Mouse (Mus musculus): ENCODE results near the gene Slit3. TPM values are rescaled to one million over a fixed set of nuclear protein-coding genes. Genes with fewer than 3 reads are reported as not detected.

Gene Slit3
- polyA plus RNA-seq, 1 experiment from 2014 or later = 4.9 TPM

DNA sequence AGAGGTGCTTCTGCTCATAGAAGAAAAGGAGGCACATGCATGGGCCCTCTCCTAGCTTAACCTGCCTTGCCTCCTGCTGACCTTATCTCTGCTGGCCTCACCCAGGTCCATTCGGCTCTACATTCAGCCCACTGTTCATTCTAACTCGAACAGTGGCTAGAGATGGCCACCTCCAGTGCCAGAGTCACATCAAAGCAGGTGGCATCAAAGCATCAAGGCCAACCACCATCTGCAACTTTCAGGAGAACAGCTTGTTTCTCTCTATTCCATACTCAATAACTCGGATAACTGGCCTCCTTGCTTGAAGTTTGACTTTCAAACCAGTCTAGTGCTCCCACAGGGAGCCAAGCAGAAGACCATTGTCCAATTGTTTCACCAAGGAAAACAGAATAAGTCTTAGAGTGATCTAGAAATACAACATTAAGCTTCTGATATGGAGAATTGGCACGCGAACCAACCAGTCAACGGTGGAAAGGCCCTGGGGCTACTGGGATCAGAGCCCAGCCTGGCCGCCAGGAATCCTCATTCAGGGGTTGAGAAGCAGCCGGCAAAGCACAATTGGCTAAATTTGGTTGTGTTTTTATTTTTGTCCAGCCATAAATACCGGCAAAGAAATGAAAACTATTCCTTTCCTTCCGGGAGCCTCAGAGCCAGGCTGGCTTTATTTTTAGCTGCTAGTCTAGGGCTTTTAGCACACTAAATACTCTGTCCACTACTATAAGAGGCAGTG lies 110.5 kb downstream of the Slit3 start:
- no peak for DNase-seq (ENCODE audit: extremely low spot score, low spot score)
- Histone ChIP-seq H3K4me1 (peaks cover 16% of the 10 kb centered on the region), H3K4me3 (no peak overlapping the region), H3K36me3 (replicated peaks) (no peaks in the 10 kb centered on the region), H3K27me3 (ENCODE audit: poor library complexity, severe bottlenecking) (peaks cover under 1% of the 10 kb centered on the region; the same call in 1 of the 2 replicates), H3K9me3 (no peaks in the 10 kb centered on the region), H3K27ac (no peak overlapping the region)
- WGBS = 91% methylated on average over 10 of the region's 10 CpGs

GRCm38 (mm10) chr11:35232321-35232720 lies 111.3 kb downstream of the Slit3 start:
- no peaks in the 10 kb centered on the region for H3K36me3 ChIP-seq (replicated peaks)
- WGBS = 87% methylated on average over 4 of the region's 4 CpGs
- no peak overlapping the region for H3K27ac ChIP-seq
- no peaks in the 10 kb centered on the region for H3K9me3 ChIP-seq
- no peaks in the 10 kb centered on the region for H3K27me3 ChIP-seq (ENCODE audit: poor library complexity, severe bottlenecking)
- H3K4me1 ChIP-seq = peaks cover 11% of the 10 kb centered on the region
- no peak for DNase-seq (ENCODE audit: extremely low spot score, low spot score)
- H3K4me3 ChIP-seq = no peak overlapping the region

- no peaks in the 10 kb centered on the region for H3K36me3 ChIP-seq (replicated peaks)
- no peak overlapping the region for H3K4me3 ChIP-seq
- WGBS = 93% methylated on average over 7 of the region's 7 CpGs
- no peaks in the 10 kb centered on the region for H3K9me3 ChIP-seq
- no peaks in the 10 kb centered on the region for H3K4me1 ChIP-seq
- 0 out of 2 replicates have a peak, but pooled peaks cover 16% of the 10 kb centered on the region for H3K27me3 ChIP-seq (ENCODE audit: poor library complexity, severe bottlenecking)
- H3K27ac ChIP-seq = no peak overlapping the region
- DNase-seq (ENCODE audit: extremely low spot score, low spot score) = no peak
These were observed 120.4 kb downstream of the Slit3 start for GRCm38 (mm10) chr11:35241379-35241778.

DNA sequence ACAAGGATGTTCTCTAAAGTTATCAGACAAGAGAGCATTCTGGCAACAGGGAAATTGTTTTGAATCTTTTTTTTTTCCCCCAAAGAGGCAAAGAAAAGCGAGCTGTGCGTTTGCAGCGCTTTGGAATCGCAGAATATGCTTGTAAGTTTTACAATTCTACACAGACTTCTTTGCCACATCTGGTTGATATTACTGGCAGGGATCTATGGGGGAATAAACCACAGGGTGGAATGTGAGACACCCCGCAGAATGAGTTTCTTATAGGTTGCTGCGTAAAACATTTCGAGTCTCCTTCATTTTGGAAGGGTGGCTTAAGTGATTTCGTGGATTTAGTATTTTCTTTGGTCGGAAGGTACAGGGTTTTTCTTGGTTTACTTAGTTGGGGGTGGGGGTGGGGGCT lies 122.6 kb downstream of the Slit3 start:
- Histone ChIP-seq H3K4me3 (no peak overlapping the region), H3K4me1 (peaks cover 9% of the 10 kb centered on the region), H3K9me3 (no peaks in the 10 kb centered on the region), H3K36me3 (replicated peaks) (no peaks in the 10 kb centered on the region), H3K27me3 (ENCODE audit: poor library complexity, severe bottlenecking) (peaks cover 25% of the 10 kb centered on the region), H3K27ac (no peak overlapping the region)
- WGBS = 80% methylated on average over 9 of the region's 9 CpGs
- no peak for DNase-seq (ENCODE audit: extremely low spot score, low spot score)

DNA sequence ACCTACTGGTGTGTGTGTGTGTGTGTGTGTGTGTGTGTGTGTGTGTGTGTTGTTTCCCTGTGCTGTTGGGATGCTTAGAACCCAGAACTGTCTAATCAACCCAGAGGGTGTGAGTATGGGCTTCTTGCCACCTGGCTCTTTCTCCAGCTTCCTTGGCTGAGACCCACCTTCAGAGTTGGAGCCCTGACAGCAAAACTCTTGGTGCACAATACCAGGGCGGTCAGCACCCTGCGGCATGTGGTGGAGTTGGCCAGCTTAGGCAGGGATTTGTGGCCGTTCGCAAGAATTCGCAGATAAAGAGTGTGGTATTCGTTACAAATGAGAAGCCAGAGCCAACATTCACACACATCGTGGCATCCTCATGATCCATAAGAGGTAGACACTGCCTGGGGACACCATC lies 123.5 kb downstream of the Slit3 start:
- Histone ChIP-seq H3K4me3 (no peak overlapping the region), H3K27me3 (ENCODE audit: poor library complexity, severe bottlenecking) (peaks cover 35% of the 10 kb centered on the region), H3K9me3 (no peaks in the 10 kb centered on the region), H3K27ac (no peak overlapping the region), H3K4me1 (peaks cover 9% of the 10 kb centered on the region), H3K36me3 (replicated peaks) (no peaks in the 10 kb centered on the region)
- WGBS = 95% methylated on average over 7 of the region's 7 CpGs
- DNase-seq (ENCODE audit: extremely low spot score, low spot score) = no peak

GRCm38 (mm10) chr11:35246623-35247022 lies 125.6 kb downstream of the Slit3 start:
- DNase-seq (ENCODE audit: extremely low spot score, low spot score) = no peak
- Histone ChIP-seq H3K4me3 (no peak overlapping the region), H3K4me1 (peaks cover 9% of the 10 kb centered on the region), H3K27ac (no peak overlapping the region), H3K36me3 (replicated peaks) (no peaks in the 10 kb centered on the region), H3K27me3 (ENCODE audit: poor library complexity, severe bottlenecking) (peaks cover 40% of the 10 kb centered on the region), H3K9me3 (no peaks in the 10 kb centered on the region)
- 71% methylated on average over 3 of the region's 3 CpGs for WGBS

DNA sequence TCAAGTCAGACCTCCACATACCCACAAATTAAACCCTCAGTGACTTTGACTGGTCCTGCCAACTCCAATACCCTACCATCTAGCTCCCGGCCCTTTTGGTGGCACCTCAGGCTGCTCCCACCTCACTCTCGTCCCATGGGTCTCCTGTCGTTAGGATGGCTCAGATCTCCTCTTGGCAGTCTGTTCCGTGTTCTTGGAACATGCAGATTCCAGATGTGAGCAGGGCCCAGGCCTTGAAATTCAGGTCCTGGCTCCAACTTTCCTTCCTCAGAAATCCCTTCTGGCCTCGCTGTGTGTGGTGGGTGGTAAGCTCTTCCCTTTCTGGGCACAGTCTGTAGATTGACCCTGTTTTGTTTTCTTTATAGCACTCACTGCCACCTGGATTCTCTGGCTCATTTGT lies 127.1 kb downstream of the Slit3 start:
- WGBS = 88% methylated on average over 5 of the region's 5 CpGs
- Histone ChIP-seq H3K36me3 (replicated peaks) (no peaks in the 10 kb centered on the region), H3K4me1 (peaks cover 9% of the 10 kb centered on the region), H3K27me3 (ENCODE audit: poor library complexity, severe bottlenecking) (peaks cover 37% of the 10 kb centered on the region), H3K27ac (no peak overlapping the region), H3K4me3 (no peak overlapping the region), H3K9me3 (no peaks in the 10 kb centered on the region)
- DNase-seq (ENCODE audit: extremely low spot score, low spot score) = no peak

- Histone ChIP-seq H3K4me1 (peaks cover 9% of the 10 kb centered on the region), H3K27ac (no peak overlapping the region), H3K36me3 (replicated peaks) (no peaks in the 10 kb centered on the region), H3K27me3 (ENCODE audit: poor library complexity, severe bottlenecking) (peaks cover 30% of the 10 kb centered on the region), H3K9me3 (no peaks in the 10 kb centered on the region), H3K4me3 (no peak overlapping the region)
- 78% methylated on average over 4 of the region's 4 CpGs for WGBS
- DNase-seq (ENCODE audit: extremely low spot score, low spot score) = no peak
These were observed 129.9 kb downstream of the Slit3 start for GRCm38 (mm10) chr11:35250871-35251418.

- no peak overlapping the region for H3K27ac ChIP-seq
- DNase-seq (ENCODE audit: extremely low spot score, low spot score) = no peak
- peaks cover 30% of the 10 kb centered on the region for H3K27me3 ChIP-seq (ENCODE audit: poor library complexity, severe bottlenecking)
- H3K36me3 ChIP-seq (replicated peaks) = no peaks in the 10 kb centered on the region
- no peaks in the 10 kb centered on the region for H3K9me3 ChIP-seq
- 81% methylated on average over 4 of the region's 4 CpGs for whole genome bisulfite sequencing
- no peak overlapping the region for H3K4me3 ChIP-seq
- H3K4me1 ChIP-seq = peaks cover 4% of the 10 kb centered on the region
These were observed 130.9 kb downstream of the Slit3 start for GRCm38 (mm10) chr11:35251910-35252309.

DNA sequence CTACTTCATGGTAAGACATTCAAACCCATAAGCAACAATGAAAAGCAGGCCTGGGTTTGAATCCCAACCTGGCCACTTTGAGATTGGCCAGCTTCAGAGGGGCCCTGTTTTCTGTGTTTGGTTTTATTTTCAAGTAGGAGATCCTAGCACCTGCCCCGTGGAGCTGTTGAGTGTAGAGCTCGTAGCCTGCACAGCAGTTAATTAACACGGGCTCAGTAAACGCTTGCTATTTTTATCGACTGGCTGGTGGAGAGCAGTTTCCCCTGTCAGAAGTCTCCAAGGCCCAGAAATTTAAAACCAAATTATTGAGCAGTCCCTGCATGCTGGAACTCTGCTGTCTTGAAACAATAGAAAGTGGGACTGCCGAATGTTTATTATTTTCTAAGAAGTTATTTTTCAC lies 136.3 kb downstream of the Slit3 start:
- WGBS = 78% methylated on average over 6 of the region's 6 CpGs
- Histone ChIP-seq H3K27ac (no peak overlapping the region), H3K9me3 (no peaks in the 10 kb centered on the region)

GRCm38 (mm10) chr11:35261562-35262087 lies 140.6 kb downstream of the Slit3 start:
- H3K4me3 ChIP-seq = no peak overlapping the region
- 0 out of 2 replicates have a peak, but pooled peaks cover 7% of the 10 kb centered on the region for H3K4me1 ChIP-seq
- DNase-seq (ENCODE audit: extremely low spot score, low spot score) = no peak
- no peaks in the 10 kb centered on the region; the same call in 1 of the 2 replicates for H3K9me3 ChIP-seq
- no peaks in the 10 kb centered on the region for H3K27me3 ChIP-seq (ENCODE audit: poor library complexity, severe bottlenecking)
- no peaks in the 10 kb centered on the region for H3K36me3 ChIP-seq (replicated peaks)
- WGBS = 93% methylated on average over 10 of the region's 10 CpGs
- H3K27ac ChIP-seq = no peak overlapping the region

More for the DNA sequence above, 136.3 kb downstream of the Slit3 start:
- Histone ChIP-seq H3K36me3 (replicated peaks) (no peaks in the 10 kb centered on the region), H3K4me3 (no peak overlapping the region), H3K27me3 (ENCODE audit: poor library complexity, severe bottlenecking) (no peaks in the 10 kb centered on the region), H3K4me1 (0 out of 2 replicates have a peak, but pooled peaks cover 3% of the 10 kb centered on the region)
- DNase-seq (ENCODE audit: extremely low spot score, low spot score) = no peak

DNA sequence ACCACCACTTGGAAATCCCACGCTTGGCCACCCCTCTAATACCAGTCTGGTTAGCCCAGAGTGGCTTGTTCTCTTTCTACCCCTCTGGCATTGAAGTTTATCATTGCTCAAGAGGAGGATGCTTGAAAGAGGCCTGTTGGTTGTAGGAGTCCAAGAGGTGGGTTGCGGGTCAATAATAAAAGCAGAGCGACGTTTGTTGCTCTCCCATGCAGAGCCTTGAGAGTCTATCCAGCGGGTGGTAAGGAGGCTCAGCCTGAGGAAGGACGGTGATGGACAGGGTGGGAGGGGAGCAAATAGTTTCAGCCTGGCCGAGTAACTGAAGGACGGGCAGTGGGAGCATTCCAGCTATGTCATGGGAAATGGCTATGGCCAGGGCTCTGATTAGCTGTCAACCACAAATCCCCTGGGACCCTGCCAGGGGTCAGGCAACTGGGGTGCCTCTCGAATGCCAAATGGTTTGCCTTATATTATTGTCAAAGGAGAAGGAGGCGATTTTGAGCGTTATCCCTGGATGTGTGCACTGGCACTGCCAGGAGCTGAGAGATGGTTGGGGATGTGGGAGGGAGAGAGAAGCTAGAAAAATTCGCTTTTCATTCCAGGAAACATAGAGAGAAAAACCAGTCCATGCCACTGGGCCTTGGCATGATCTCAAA lies 141.4 kb downstream of the Slit3 start:
- H3K4me3 ChIP-seq = no peak overlapping the region
- WGBS = 65% methylated on average over 12 of the region's 12 CpGs
- 0 out of 2 replicates have a peak, but pooled peaks cover 7% of the 10 kb centered on the region for H3K4me1 ChIP-seq
- no peak overlapping the region for H3K27ac ChIP-seq
- no peaks in the 10 kb centered on the region for H3K36me3 ChIP-seq (replicated peaks)
- H3K9me3 ChIP-seq = no peaks in the 10 kb centered on the region; the same call in 1 of the 2 replicates
- no peak for DNase-seq (ENCODE audit: extremely low spot score, low spot score)
- H3K27me3 ChIP-seq (ENCODE audit: poor library complexity, severe bottlenecking) = no peaks in the 10 kb centered on the region

DNA sequence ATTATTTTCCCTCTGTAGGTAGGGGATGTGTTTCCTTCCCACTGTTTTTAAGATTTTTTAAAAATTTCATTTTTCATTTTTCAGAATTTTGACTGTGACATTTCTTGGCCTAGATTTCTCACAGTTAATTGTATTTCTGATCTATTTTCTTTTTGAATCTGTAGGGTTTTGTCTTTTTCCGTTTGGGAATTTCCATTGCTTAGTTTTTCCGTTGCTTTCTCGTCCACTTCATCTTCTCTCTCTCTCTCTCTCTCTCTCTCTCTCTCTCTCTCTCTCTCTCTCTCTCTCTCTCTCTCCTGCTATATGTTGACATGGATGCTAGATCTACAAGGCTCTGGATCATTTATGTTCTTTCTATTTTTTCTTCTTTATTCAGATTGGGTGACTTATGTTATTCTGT lies 143.7 kb downstream of the Slit3 start:
- no peak overlapping the region for H3K27ac ChIP-seq
- H3K4me1 ChIP-seq = peaks cover 13% of the 10 kb centered on the region
- 91% methylated on average over 3 of the region's 3 CpGs for WGBS
- no peak for DNase-seq (ENCODE audit: extremely low spot score, low spot score)
- no peaks in the 10 kb centered on the region for H3K36me3 ChIP-seq (replicated peaks)
- H3K4me3 ChIP-seq = no peak overlapping the region
- no peaks in the 10 kb centered on the region; the same call in 1 of the 2 replicates for H3K9me3 ChIP-seq
- no peaks in the 10 kb centered on the region for H3K27me3 ChIP-seq (ENCODE audit: poor library complexity, severe bottlenecking)
